Mouse (Mus musculus) liver (tissue): ENCODE measurements at regions not wholly inside any gene's neighbourhood (a gene's known extent, or its start where the extent isn't known, plus 50 kb on each side); places are given as distances from the start of the nearest gene placed in this dataset.

ENCODE experiments used
- DNase-seq: peaks from one replicate; pipeline ENCODE4 v3.0.0-alpha.2; 2020; ENCODE audit warnings: mixed read lengths

DNA sequence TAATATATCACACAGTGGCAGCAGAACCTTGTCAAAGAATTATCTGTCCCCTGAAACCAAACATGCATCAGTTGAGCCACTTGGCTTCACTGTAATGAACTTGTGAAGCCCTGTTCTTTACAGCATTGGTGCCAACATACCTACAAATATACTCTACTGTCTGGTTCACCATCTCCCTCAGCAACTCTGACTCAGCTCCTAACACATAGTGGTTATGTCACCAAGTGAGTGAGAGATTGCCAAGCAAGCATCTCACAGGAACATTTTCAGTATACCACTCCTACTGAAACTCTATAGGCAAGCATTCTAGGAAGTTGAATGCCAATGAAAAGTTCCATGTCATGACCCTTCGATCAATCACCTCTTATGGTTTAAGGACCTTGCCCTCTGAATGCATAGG lies 321.2 kb upstream of the Pabpc6 start:
- DNase-seq = no peak

GRCm38 (mm10) chr17:9981273-9981672 lies 311.8 kb upstream of the Pabpc6 start:
- DNase-seq = no peak

DNA sequence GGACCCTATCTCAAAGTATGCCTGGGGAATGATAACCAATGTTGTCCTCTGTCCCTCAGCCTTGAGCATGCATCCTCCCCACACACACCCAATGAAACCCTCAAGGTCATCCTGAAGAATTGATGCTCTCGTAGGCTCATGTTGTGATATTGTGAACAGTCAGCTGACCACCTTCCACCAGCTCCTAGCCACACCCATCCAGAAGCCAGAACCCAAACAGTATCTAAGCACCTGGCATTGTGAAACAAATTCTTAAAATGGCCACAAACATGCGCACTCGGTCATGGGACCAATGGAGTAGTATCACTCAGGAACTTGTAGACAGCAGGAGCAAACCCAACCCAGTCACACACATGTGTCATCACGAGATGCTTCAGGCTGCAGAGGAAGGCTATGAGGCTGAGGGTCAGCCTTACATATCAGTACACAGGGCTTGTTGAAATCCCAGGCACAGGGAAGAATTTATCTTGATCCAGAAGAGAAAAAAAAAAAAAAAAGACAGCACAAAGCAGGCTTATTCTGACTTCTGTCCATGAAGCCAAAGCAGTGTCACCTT lies 307.4 kb upstream of the Pabpc6 start:
- no peak for DNase-seq

- no peak for DNase-seq
Measured at GRCm38 (mm10) chr17:9975995-9976394, 306.5 kb upstream of the Pabpc6 start.

- no peak for DNase-seq
Measured at GRCm38 (mm10) chr17:9975153-9975552, 305.6 kb upstream of the Pabpc6 start.

DNA sequence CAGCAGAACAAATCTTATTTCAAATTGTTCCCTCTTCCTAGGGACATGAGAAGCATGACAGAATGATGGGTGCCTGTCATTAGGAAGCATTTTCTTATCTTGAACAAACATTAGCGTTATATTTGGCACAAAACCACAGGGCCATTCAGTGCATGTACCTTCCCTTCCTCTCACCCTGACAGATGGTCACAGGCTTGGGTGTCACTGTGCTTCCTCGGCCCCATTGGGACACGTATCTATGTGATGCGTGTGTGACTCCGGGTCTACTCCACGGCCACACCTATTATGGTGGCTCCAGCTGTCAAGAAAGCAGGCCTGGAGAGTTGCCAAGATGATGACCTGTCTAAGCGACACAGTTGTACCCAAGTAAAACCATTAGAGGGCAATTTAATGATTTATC lies 298.5 kb upstream of the Pabpc6 start:
- peak; percentile 15 for DNase-seq

GRCm38 (mm10) chr17:9962893-9963436 lies 293.4 kb upstream of the Pabpc6 start:
- no peak for DNase-seq

DNA sequence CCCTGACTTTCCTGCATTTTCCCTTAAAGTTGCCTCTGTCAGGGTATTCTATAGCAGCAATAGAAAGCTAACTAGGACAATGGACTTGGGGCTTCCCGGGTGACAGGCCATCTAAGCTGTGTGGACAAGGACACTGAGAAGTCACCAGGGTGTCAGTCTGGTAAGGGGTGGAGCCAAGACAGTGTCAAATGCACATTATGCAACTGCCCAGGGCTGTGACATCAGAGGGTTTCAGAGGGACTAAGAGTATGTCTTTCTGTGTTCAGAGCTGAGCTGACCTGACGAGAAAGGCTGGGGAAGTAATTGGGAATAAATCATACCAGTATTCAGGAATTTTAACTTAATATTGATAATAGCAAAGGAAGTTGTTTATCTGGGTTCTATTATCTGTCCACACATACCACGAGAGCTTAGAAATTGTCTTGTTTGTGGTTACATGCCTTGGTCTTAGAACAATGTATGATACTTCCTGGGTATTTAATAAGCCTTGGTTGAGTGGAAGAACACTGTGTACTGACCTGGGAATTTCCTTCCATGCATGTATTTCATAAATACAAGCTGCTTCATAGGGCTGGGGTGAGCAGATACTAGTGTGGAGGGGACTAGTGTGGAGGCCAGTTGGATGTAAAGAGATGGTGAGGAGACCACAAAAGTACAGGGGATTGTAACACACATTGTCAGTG lies 279.6 kb upstream of the Pabpc6 start:
- no peak for DNase-seq

DNA sequence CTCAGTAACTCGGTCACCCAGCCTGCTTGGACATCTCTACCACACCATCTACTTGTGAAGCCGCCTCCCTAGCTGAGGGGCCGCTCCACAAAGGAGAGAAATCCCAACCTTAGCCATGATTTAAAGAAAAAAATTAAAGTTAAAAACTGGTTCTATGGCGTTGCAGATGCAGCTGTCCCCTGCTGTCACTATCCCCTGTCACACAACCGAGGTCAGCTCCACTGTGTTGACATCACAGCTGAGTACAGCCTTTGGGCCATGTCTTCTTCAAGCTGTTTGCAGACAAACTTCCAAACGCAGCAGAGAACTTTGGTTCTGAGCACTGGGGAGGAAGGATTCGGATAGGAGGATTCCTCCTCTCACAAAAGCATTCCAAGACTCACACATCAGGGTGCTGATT lies 278.1 kb upstream of the Pabpc6 start:
- no peak for DNase-seq

- DNase-seq = no peak
Measured at GRCm38 (mm10) chr17:9944513-9944912, 275.0 kb upstream of the Pabpc6 start.

GRCm38 (mm10) chr17:9942171-9942570 lies 272.7 kb upstream of the Pabpc6 start:
- DNase-seq = no peak

DNA sequence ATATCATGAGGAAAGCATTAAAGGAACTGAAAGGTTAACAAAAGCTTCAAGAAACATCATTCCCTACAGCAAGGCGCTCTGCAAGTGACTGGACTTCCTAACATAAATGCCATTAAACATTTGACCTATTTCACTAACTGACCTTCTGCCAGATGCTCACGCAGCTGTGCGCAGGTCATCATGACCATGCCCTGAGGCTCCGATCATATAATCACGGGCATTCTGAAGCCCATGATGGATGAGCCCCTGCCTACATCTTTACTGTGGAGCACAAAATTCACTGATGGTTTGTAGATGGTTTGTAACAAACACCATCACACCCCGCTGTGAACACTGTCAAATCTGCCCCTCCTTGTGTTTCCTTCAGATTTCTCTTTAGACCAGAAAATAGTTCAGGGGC lies 270.1 kb upstream of the Pabpc6 start:
- DNase-seq = no peak

DNA sequence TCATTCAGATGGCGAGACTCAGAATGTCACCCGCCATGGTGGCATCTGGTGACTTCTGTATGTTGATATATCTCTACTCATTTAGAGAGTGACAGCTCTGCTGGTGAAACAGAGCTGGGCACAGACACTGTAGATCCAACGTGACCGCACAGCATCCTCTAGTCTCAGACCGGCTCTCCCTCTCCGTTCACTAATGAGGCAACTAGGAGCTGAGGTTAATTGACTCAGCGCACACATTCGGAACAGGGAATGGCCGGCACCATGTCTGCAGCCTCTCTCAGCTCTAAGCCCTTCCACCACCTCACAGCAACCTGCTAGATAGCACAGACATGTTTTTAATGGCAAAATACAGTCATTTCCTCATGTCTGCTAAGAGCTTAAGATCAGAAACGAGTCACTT lies 268.9 kb upstream of the Pabpc6 start:
- DNase-seq = no peak

GRCm38 (mm10) chr17:9937211-9937610 lies 267.7 kb upstream of the Pabpc6 start:
- no peak for DNase-seq

DNA sequence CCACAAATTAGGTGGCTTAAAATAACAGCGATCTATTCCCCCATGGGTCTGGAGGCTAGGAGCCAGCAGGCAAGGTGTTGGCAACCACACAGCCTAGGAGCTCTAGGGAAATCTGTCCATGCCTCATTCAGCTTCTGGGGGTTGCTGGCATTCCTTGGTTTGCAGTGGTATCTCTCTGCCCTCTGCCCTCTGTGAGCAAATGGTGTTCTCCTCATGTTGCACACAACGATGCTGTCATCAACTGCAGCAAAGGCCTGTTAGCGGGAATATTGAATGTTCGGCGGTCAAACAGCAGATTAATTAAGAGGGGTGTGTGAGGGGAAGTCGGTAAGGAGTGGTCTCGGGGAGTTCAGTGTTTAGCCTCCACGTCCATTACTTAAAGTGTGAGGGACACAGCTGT lies 262.7 kb upstream of the Pabpc6 start:
- no peak for DNase-seq

- DNase-seq = no peak
Measured at GRCm38 (mm10) chr17:9931526-9931925, 262.0 kb upstream of the Pabpc6 start.

DNA sequence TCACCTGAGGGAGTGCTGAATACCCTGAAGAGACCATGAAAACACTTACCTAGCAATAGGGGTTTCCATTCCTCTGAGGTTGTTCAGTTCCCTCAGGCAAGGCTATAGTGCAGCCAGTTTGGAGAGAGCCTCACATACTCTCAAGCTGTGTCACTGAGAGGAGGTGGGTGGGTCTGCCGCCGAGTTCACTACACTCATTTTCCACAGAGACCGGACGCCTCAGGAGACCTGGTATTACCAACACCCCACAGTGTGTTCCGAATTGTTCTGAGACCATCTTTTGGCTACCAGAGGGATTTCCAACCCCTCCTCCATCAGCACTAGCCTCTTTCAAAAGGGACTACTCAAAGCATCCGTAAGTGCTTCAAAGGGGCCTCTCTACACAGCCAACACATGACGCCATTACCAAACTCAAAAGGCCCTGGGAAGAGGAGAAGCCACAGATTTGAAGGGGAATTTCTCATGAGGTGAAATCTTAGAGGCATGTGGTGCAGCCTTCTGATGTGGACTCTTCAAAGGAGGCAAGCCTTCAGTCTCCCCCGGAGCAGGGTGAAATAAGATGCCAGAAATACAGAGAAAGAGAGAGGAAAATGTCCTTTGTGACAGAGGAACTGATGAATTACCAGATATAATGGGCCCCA lies 260.1 kb upstream of the Pabpc6 start:
- no peak for DNase-seq

GRCm38 (mm10) chr17:9927724-9928123 lies 258.2 kb upstream of the Pabpc6 start:
- DNase-seq = no peak

GRCm38 (mm10) chr17:9926308-9926707 lies 256.8 kb upstream of the Pabpc6 start:
- no peak for DNase-seq

DNA sequence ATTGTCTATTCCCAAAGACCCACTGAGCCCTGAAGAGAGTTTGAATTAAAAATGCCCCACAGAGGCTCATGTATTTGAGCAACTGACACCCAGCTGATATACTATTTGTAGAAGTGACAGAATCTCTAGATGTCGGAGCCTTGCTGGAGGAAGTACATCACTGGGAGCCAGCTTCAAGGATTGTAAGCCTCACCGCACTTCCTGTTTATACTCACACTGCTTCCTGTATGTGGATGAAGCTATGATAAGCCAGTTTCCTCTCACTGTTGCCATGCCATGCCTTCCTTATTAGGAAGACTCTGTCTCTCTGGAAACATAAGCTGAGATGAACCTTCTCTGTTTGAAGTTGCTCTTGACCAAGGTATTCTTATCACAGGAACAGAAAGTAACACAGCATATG lies 251.8 kb upstream of the Pabpc6 start:
- no peak for DNase-seq

GRCm38 (mm10) chr17:9917031-9917430 lies 247.5 kb upstream of the Pabpc6 start:
- DNase-seq = no peak

DNA sequence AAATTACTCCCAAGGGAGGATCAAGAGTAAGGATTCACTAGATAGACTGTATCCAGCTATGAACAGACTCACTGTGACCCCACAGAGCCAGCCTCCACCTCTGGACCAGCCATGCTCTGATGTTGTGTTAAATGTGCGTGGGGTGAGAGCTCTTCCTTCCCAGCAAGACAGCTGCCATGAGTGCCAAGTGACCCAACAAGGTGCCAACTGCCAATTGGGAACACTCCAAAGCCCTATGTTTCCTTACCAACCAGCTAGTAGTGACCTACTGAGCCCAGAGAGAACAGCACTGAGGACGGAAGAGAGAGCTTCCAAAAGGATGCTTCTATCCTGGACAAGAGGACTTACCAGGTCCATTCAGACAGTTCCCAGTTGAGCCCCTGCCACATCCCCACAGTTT lies 241.3 kb upstream of the Pabpc6 start:
- DNase-seq = no peak

DNA sequence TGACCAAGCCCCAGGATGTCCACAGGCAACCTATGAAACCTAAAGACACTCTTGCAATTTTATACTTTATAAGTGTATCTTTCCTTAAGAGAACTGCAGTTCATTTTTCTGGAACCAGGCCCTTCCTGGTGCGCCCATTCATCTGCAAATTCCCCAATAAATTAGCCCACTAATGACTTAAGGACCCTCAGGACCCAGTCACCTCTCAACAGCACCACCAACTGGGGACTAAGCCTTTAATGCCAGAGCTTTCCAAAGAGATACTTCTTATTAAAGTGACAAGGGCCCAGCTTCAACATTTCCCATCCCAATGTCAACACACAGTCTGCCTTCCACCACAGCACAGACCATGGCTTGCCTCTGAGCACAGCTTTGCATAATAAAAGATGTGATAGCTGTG lies 237.6 kb upstream of the Pabpc6 start:
- no peak for DNase-seq
